Mouse (Mus musculus): ENCODE data around the gene Phldb2. TPM values are rescaled to one million over a fixed set of nuclear protein-coding genes. Genes with fewer than 3 reads are reported as not detected.

Gene Phldb2
- total and polyA plus RNA-seq, 3 experiments: not detected

DNA sequence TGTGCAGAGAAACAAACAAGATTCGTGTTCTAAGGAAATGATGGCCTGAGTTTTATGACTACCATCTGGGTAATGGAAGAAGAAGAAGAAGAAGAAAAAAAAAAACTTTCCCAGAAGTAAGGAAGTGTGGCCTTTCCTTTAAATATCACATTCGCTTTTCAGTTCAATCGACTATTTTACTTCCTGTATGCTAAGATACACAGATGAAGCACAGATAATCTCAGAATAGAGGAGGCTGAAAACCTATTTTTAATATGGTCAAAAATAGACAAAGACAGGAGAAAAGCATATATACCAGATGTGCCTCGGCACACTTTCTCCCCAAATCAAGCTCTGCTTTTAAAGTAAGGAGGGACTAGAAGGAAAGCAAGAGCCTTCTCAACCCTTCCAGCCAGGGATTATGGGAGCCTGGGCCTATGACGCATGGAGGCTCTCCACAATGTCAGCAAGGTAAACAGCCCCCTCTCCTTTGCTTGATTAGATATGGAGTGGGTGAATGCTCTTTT lies 158.2 kb downstream of the Phldb2 start:
- H3K4me3 ChIP-seq (ENCODE audit: control insufficient read depth in 1 of 2, insufficient read depth in 1 of 2, low read depth in 2 of 2, low read length in 2 of 2): no peak overlapping the region
- H3K4me1 ChIP-seq (ENCODE audit: control insufficient read depth in 1 of 2, insufficient read depth in 2 of 2, low read length in 2 of 2): no peaks in the 10 kb centered on the region
- H3K27ac ChIP-seq (ENCODE audit: control insufficient read depth, low read depth, low read length): no peak overlapping the region
- H3K9me3 ChIP-seq (replicated peaks; ENCODE audit: insufficient read depth, low read length): no peaks in the 10 kb centered on the region
- no peaks in the 10 kb centered on the region for H3K36me3 ChIP-seq (ENCODE audit: control insufficient read depth in 1 of 2, insufficient read depth in 2 of 2, low read length in 2 of 2)
- TF ChIP-seq ZNF384 (IDR thresholded peaks at IDR 0.05; ENCODE audit: low read depth, low read length) (no peak), NELFE (IDR thresholded peaks at IDR 0.05; ENCODE audit: low read depth, low read length) (no peak), ZMIZ1 (IDR thresholded peaks at IDR 0.05; ENCODE audit: low read depth, low read length) (no peak), TBP (IDR thresholded peaks at IDR 0.05; ENCODE audit: low read depth, low read length) (no peak), HCFC1 (IDR thresholded peaks at IDR 0.05; ENCODE audit: low read depth, low read length) (no peak), ELF1 (IDR thresholded peaks at IDR 0.05; ENCODE audit: low read depth, low read length) (no peak), ZKSCAN1 (IDR thresholded peaks at IDR 0.05; ENCODE audit: low read depth, low read length) (no peak)
- H3K9ac ChIP-seq (ENCODE audit: control insufficient read depth, low read depth, low read length, poor library complexity, severe bottlenecking): no peak overlapping the region
- peaks cover 0 to 2% of the 10 kb centered on the region in 2 experiments; a peak in 1 of 4 replicates for H3K27me3 ChIP-seq (ENCODE audit: control insufficient read depth in 1 of 2, insufficient read depth in 2 of 2, low read length in 2 of 2)
- no peaks in the 10 kb centered on the region for H3K79me2 ChIP-seq (ENCODE audit: control insufficient read depth, insufficient read depth, low read length, poor library complexity)
- no peak for DNase-seq (ENCODE audit: low read depth, low spot score)

DNA sequence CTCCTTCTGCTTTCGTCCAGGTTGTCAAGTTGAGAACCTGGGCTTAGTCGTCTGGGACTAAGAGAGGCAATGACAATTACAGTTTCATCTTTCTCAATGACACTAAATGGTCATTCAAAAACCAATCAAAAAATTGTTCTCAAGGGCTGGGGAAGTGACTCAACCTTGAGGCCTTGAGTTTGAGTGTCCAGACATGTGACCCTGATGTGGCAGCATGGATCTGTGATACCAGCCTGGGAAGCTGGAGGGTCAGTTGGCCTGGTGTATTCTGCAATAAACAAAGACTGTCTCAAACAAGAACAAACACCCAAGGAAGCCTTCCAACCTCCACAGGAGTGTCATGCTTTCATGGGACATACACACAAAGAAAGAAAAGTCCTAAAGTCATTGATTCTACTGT lies 160.6 kb downstream of the Phldb2 start:
- no peak for TF ChIP-seq TBP (IDR thresholded peaks at IDR 0.05; ENCODE audit: low read depth, low read length)
- no peak for TF ChIP-seq MAZ (IDR thresholded peaks at IDR 0.05; ENCODE audit: low read depth, low read length)
- TF ChIP-seq MAX (IDR thresholded peaks at IDR 0.05; ENCODE audit: low read length): no peak
- TF ChIP-seq POLR2AphosphoS5 (IDR thresholded peaks at IDR 0.05; ENCODE audit: borderline replicate concordance, low read depth, low read length): no peak
- TF ChIP-seq SMC3 (IDR thresholded peaks at IDR 0.05; ENCODE audit: low read depth, low read length): no peak
- no peak for TF ChIP-seq ELF1 (IDR thresholded peaks at IDR 0.05; ENCODE audit: low read depth, low read length)
- TF ChIP-seq RAD21 (IDR thresholded peaks at IDR 0.05; ENCODE audit: low read depth, low read length): no peak
- no peaks in the 10 kb centered on the region for H3K4me1 ChIP-seq (ENCODE audit: control insufficient read depth in 1 of 2, insufficient read depth in 2 of 2, low read length in 2 of 2)

DNA sequence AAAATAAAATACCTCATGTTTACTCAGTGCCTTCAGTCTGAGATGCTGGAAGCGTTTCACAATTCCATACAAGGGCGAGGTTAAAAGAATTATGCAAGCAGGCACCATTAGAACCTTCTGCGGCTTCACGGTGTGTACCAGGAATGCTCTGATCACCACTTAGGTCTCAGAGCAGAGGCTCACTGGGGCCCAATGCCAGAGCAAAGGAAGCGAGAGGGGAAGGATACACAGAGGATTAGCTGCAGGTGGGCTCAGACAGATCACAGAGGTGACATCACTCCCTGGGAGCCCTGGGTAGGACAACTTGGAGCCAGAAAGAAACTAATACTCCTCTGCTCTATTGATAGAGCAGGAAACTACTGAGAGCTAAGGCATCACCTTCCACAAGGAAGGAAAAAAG lies 162.1 kb downstream of the Phldb2 start:
- Histone ChIP-seq H3K36me3 (ENCODE audit: control insufficient read depth in 1 of 2, insufficient read depth in 2 of 2, low read length in 2 of 2) (no peaks in the 10 kb centered on the region), H3K4me3 (ENCODE audit: control insufficient read depth in 1 of 2, insufficient read depth in 1 of 2, low read depth in 2 of 2, low read length in 2 of 2) (no peak overlapping the region), H3K9ac (ENCODE audit: control insufficient read depth, low read depth, low read length, poor library complexity, severe bottlenecking) (no peak overlapping the region), H3K27ac (ENCODE audit: control insufficient read depth, low read depth, low read length) (no peak overlapping the region), H3K27me3 (ENCODE audit: control insufficient read depth in 1 of 2, insufficient read depth in 2 of 2, low read length in 2 of 2) (peaks cover 0 to 2% of the 10 kb centered on the region in 2 experiments; a peak in 1 of 4 replicates), H3K9me3 (replicated peaks; ENCODE audit: insufficient read depth, low read length) (no peaks in the 10 kb centered on the region), H3K4me1 (ENCODE audit: control insufficient read depth in 1 of 2, insufficient read depth in 2 of 2, low read length in 2 of 2) (no peaks in the 10 kb centered on the region), H3K79me2 (ENCODE audit: control insufficient read depth, insufficient read depth, low read length, poor library complexity) (no peaks in the 10 kb centered on the region)
- TF ChIP-seq HCFC1 (IDR thresholded peaks at IDR 0.05; ENCODE audit: low read depth, low read length) (no peak), POLR2AphosphoS2 (IDR thresholded peaks at IDR 0.05; ENCODE audit: low read length) (no peak), MEF2A (IDR thresholded peaks at IDR 0.05; ENCODE audit: extremely low read depth, insufficient replicate concordance, low read depth, low read length, poor library complexity, severe bottlenecking) (no peak), RAD21 (IDR thresholded peaks at IDR 0.05; ENCODE audit: low read depth, low read length) (no peak), CHD1 (IDR thresholded peaks at IDR 0.05; ENCODE audit: low read depth, low read length) (no peak), NRF1 (IDR thresholded peaks at IDR 0.05; ENCODE audit: insufficient read depth, low read depth, low read length, poor library complexity, severe bottlenecking) (no peak), CHD2 (IDR thresholded peaks at IDR 0.05; ENCODE audit: low read length) (no peak), SIN3A (IDR thresholded peaks at IDR 0.05; ENCODE audit: low read length) (no peak), MAX (IDR thresholded peaks at IDR 0.05; ENCODE audit: low read length) (no peak), MAFK (IDR thresholded peaks at IDR 0.05; ENCODE audit: borderline replicate concordance, low read depth, low read length) (no peak), USF1 (IDR thresholded peaks at IDR 0.05; ENCODE audit: low read depth, low read length) (no peak), MXI1 (IDR thresholded peaks at IDR 0.05; ENCODE audit: low read depth, low read length) (no peak), UBTF (IDR thresholded peaks at IDR 0.05; ENCODE audit: borderline replicate concordance, insufficient read depth, low read depth, low read length) (no peak), MYB (IDR thresholded peaks at IDR 0.05; ENCODE audit: low read depth, low read length) (no peak), ZKSCAN1 (IDR thresholded peaks at IDR 0.05; ENCODE audit: low read depth, low read length) (no peak), TCF12 (IDR thresholded peaks at IDR 0.05; ENCODE audit: low read depth, low read length) (no peak)
- DNase-seq (ENCODE audit: low read depth, low spot score): no peak

More for the DNA sequence above, 160.6 kb downstream of the Phldb2 start:
- H3K9me3 ChIP-seq (replicated peaks; ENCODE audit: insufficient read depth, low read length): no peaks in the 10 kb centered on the region
- H3K9ac ChIP-seq (ENCODE audit: control insufficient read depth, low read depth, low read length, poor library complexity, severe bottlenecking): no peak overlapping the region
- no peaks in the 10 kb centered on the region for H3K36me3 ChIP-seq (ENCODE audit: control insufficient read depth in 1 of 2, insufficient read depth in 2 of 2, low read length in 2 of 2)
- H3K4me3 ChIP-seq (ENCODE audit: control insufficient read depth in 1 of 2, insufficient read depth in 1 of 2, low read depth in 2 of 2, low read length in 2 of 2): no peak overlapping the region
- peaks cover 0 to 2% of the 10 kb centered on the region in 2 experiments; a peak in 1 of 4 replicates for H3K27me3 ChIP-seq (ENCODE audit: control insufficient read depth in 1 of 2, insufficient read depth in 2 of 2, low read length in 2 of 2)
- no peak overlapping the region for H3K27ac ChIP-seq (ENCODE audit: control insufficient read depth, low read depth, low read length)
- H3K79me2 ChIP-seq (ENCODE audit: control insufficient read depth, insufficient read depth, low read length, poor library complexity): no peaks in the 10 kb centered on the region
- DNase-seq (ENCODE audit: low read depth, low spot score): no peak
